Mouse (Mus musculus): ENCODE results near the gene Ralgps1.

DNA sequence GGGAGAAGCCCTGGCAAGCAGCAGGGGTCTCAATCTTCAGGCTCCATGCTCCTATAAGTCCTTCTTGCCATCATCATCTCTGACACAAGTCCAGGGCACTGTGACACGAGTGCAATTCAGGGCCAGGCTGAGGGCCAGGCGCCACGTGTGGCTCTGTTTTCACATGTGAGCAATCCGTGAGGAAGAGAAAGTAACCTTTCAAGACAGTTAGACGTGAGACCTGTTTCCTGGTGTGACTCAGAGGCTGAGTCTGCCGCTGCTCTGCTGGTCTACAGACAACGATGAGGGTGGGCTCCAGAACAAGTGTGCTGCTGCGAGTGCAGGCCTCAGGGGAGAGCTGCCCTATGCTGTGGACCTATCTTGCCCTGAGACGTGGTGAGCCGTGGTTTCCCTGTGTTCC, 198.2 kb downstream of the Ralgps1 start:
- TF ChIP-seq CTCF (IDR thresholded peaks at IDR 0.05; ENCODE audit: borderline replicate concordance, control insufficient read depth, extremely low read depth, insufficient read depth, low read length, poor library complexity) (no peak), POLR2A (IDR thresholded peaks at IDR 0.05; ENCODE audit: control insufficient read depth, extremely low read depth, insufficient read depth, low read length, poor library complexity) (no peak)

All from thymus, adult 2 months (tissue).